Mouse (Mus musculus) C2C12 (cell line): Measurements from ENCODE around the gene Qrich2. TPM values are rescaled to one million over a fixed set of nuclear protein-coding genes. Genes with fewer than 3 reads are reported as not detected.

Experiments used
- H3K27me3 ChIP-seq: one replicate; pipeline ENCODE4 v1.6.1; 2011; ENCODE audit not compliant: control insufficient read depth, insufficient read depth, insufficient read length
- H3K36me3 ChIP-seq: one replicate; pipeline ENCODE4 v1.6.1; 2011; ENCODE audit not compliant: control insufficient read depth, insufficient read depth
- H3K4me3 ChIP-seq: one replicate; pipeline ENCODE4 v1.5.1; 2011; ENCODE audit warnings: mild to moderate bottlenecking, control low read depth; ENCODE audit not compliant: poor library complexity, insufficient read depth, severe bottlenecking
- H3K79me2 ChIP-seq: one replicate; pipeline ENCODE4 v1.6.1; 2011; ENCODE audit not compliant: control insufficient read depth, insufficient read depth
- H3K79me3 ChIP-seq: one replicate; pipeline ENCODE4 v1.6.1; 2011; ENCODE audit warnings: low read depth, control low read depth
- H3ac ChIP-seq: one replicate; pipeline ENCODE3; 2011; ENCODE audit warnings: low read depth; ENCODE audit not compliant: control insufficient read depth, insufficient read length
- CEBPB ChIP-seq: IDR thresholded peaks from one replicate; pipeline ENCODE4 v1.6.1; 2011; ENCODE audit warnings: low read depth, mild to moderate bottlenecking, control low read depth, moderate library complexity
- CTCF ChIP-seq: IDR thresholded peaks from one replicate; pipeline ENCODE4 v1.5.1; 2011; ENCODE audit not compliant: control insufficient read depth, insufficient read depth, insufficient read length
- FOSL1 ChIP-seq: IDR thresholded peaks from one replicate; pipeline ENCODE4 v1.8.0; 2011; ENCODE audit warnings: mild to moderate bottlenecking, low read length; ENCODE audit not compliant: poor library complexity, insufficient read depth, severe bottlenecking
- MAX ChIP-seq: IDR thresholded peaks from one replicate; pipeline ENCODE4 v1.6.1; 2011; ENCODE audit warnings: mild to moderate bottlenecking, control low read depth
- MYOD1 ChIP-seq: IDR thresholded peaks from one replicate; pipeline ENCODE4 v1.6.1; 2011; ENCODE audit warnings: low read depth; ENCODE audit not compliant: control insufficient read depth, insufficient read length
- MYOG ChIP-seq: IDR thresholded peaks from one replicate; pipeline ENCODE4 v1.6.1; 2011; ENCODE audit not compliant: control insufficient read depth, insufficient read length; ENCODE audit errors: extremely low read depth
- USF1 ChIP-seq: IDR thresholded peaks from one replicate; pipeline ENCODE4 v1.6.1; 2011; ENCODE audit warnings: low read depth, mild to moderate bottlenecking, control low read depth, moderate library complexity
- polyA plus RNA-seq: library from polyadenylated mRNA; unstranded; fragments of >200 nt; fragmentation: generic; extraction: Trizol; gene quantifications from one replicate; pipeline ENCODE4 v1.2.1, GENCODE M21; 2012; ENCODE audit warnings: missing spikeins

The Qrich2 gene
- polyA plus RNA-seq, 1 experiment, result 0.04 TPM

GRCm38 (mm10) chr11:116405601-116406000, 60.4 kb downstream of the Qrich2 start:
- H3K27me3 ChIP-seq, result no peaks in the 10 kb centered on the region
- no peaks in the 10 kb centered on the region for H3K79me2 ChIP-seq
- no peak overlapping the region for H3ac ChIP-seq
- H3K36me3 ChIP-seq, result no peaks in the 10 kb centered on the region
- TF ChIP-seq CTCF, result no peak
- no peak for TF ChIP-seq MYOD1
- TF ChIP-seq USF1, result no peak
- no peak for TF ChIP-seq MAX
- TF ChIP-seq FOSL1, result no peak
- TF ChIP-seq MYOG, result no peak
- TF ChIP-seq CEBPB, result no peak
- H3K79me3 ChIP-seq, result peaks cover 1% of the 10 kb centered on the region
- no peak overlapping the region for H3K4me3 ChIP-seq

- Histone ChIP-seq H3K79me3 (no peaks in the 10 kb centered on the region), H3K27me3 (no peaks in the 10 kb centered on the region), H3K79me2 (no peaks in the 10 kb centered on the region), H3K4me3 (no peak overlapping the region), H3ac (no peak overlapping the region), H3K36me3 (no peaks in the 10 kb centered on the region)
- no peak for TF ChIP-seq CEBPB
- TF ChIP-seq FOSL1, result no peak
- no peak for TF ChIP-seq MYOD1
- TF ChIP-seq CTCF, result no peak
- no peak for TF ChIP-seq MYOG
- TF ChIP-seq USF1, result no peak
- TF ChIP-seq MAX, result no peak
Observed at GRCm38 (mm10) chr11:116400560-116400959, 65.5 kb downstream of the Qrich2 start.

DNA sequence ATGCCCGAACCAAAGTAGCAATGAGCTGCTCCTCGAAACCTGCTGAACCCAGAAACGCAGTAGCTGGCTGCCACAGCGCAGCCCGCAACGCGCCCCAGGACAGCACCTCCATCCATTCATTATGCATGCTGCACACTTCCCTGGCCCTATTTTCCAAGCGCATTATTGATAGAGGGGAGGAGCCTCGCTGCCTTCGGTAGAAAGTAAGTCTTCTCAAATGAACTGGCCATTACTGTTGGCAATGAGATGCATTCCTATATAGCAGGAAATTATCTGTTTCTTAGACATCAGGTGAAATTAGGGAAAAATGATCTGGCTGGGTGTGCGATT, 67.7 kb downstream of the Qrich2 start:
- H3K79me2 ChIP-seq, result no peaks in the 10 kb centered on the region
- no peaks in the 10 kb centered on the region for H3K79me3 ChIP-seq
- H3K4me3 ChIP-seq, result no peak overlapping the region
- H3K36me3 ChIP-seq, result no peaks in the 10 kb centered on the region
- no peaks in the 10 kb centered on the region for H3K27me3 ChIP-seq
- TF ChIP-seq CTCF (no peak), MYOD1 (no peak), CEBPB (no peak), FOSL1 (no peak), MYOG (no peak), MAX (no peak), USF1 (no peak)
- H3ac ChIP-seq, result no peak overlapping the region

DNA sequence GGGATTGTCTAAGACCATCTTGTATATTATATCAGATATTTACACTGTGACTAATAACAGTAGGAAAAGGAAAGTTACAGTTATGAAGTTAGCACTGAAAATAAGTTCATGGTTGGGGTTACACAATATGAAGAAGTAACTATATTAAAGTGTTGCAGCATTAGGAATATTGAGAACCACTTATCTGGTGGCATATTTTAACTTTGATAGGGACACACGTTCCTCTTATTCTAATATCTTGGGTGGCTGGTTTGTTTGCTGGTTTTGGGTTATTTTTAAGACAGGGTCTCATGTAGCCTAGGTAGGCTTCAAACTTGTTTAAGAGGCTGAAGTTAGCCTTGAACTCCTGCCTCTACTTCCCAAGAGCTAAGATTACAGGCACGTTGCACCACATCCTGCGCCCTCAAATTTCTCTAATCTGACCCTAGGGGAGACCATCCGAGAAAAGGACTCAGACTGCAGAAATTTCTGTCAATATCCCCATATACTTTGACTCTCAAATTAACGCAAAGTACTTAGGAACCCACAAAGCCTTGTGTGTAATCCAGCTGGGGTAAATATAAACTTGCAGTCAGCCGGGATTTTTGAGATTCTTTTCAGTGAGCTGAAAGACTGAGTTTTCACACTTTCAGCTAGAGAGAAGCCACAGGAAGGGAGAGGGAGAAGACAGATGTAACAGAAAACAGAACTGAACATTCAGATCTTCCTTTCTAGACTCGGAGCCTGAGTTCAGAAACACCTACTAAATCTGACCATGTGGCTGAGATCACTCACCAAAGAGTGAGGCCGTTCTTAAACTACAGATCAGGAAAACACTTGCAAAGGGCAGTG, 68.3 kb downstream of the Qrich2 start:
- TF ChIP-seq USF1 (no peak), CTCF (no peak), CEBPB (no peak), MYOG (no peak), MAX (no peak), FOSL1 (no peak), MYOD1 (no peak)
- Histone ChIP-seq H3K27me3 (no peaks in the 10 kb centered on the region), H3K79me3 (no peaks in the 10 kb centered on the region), H3ac (no peak overlapping the region), H3K4me3 (no peak overlapping the region), H3K36me3 (no peaks in the 10 kb centered on the region), H3K79me2 (no peaks in the 10 kb centered on the region)

GRCm38 (mm10) chr11:116396934-116397330, 69.1 kb downstream of the Qrich2 start:
- Histone ChIP-seq H3ac (no peak overlapping the region), H3K79me3 (no peaks in the 10 kb centered on the region), H3K4me3 (no peak overlapping the region), H3K27me3 (no peaks in the 10 kb centered on the region), H3K79me2 (no peaks in the 10 kb centered on the region), H3K36me3 (no peaks in the 10 kb centered on the region)
- TF ChIP-seq FOSL1 (no peak), MYOG (no peak)

DNA sequence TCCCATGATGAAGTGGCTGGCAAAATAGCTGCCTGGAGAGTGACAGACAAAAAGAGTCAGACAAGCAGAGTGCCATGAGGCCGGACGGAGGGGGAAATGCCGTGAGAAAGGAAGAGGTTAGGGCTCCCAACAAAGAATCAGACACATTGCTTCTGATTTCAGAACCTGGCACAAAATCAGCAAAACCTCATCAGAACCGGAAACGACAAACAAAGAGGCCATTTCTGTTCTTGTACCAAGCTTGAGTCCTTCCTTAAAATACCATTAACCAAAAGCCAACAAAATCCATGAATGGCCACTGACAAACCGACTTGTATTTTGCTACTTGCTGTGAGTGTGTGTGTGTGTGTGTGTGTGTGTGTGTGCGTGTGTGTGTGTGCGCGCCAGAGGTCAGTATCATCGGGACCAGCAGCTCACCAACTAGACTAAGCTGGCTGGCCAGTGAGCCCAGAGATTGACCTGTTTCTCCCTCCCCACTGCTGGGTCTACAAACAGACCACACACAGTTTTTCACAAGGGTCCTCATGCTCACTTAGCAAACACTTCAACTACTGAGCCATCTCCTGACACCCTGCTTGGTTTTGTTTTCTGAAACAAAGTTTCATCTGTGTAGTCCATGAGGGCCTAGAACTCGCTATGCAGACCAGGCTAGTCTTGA, 69.6 kb downstream of the Qrich2 start:
- H3ac ChIP-seq, result no peak overlapping the region
- no peak overlapping the region for H3K4me3 ChIP-seq
- H3K79me3 ChIP-seq, result no peaks in the 10 kb centered on the region
- TF ChIP-seq MYOG, result no peak
- TF ChIP-seq MAX, result no peak
- no peak for TF ChIP-seq MYOD1
- TF ChIP-seq USF1, result no peak
- TF ChIP-seq CEBPB, result no peak
- TF ChIP-seq FOSL1, result no peak
- no peak for TF ChIP-seq CTCF
- no peaks in the 10 kb centered on the region for H3K27me3 ChIP-seq
- no peaks in the 10 kb centered on the region for H3K36me3 ChIP-seq
- H3K79me2 ChIP-seq, result no peaks in the 10 kb centered on the region
